Mouse (Mus musculus): ENCODE results near the gene Kif19a. TPM values are rescaled to one million over a fixed set of nuclear protein-coding genes. Genes with fewer than 3 reads are reported as not detected.
A peak's percentile ranks its signal among the peaks of the same experiment; 100 is the strongest.

Gene Kif19a
- polyA plus RNA-seq (2014; fragmentation: Nextera tagmentation; extraction: Ambion mirVana) = 0.99 and 1.4 TPM in 2 replicates

GRCm38 (mm10) chr11:114764820-114765818 is at the start of gene Kif19a:
Gene Kif19a, plus strand, starts transcription at chr11:114765388.
- Histone ChIP-seq H3K27ac (no peak within 1 kb of the TSS), H3K9ac (peak within 1 kb of the TSS; percentile 49), H3K9me3 (ENCODE audit: control insufficient read depth, low read length) (no peaks in the 10 kb centered on the region), H3K27me3 (ENCODE audit: control insufficient read depth, insufficient read depth, low read length) (peaks cover 16% of the 10 kb centered on the region; the same call in 1 of the 2 replicates), H3K4me1 (replicated peaks; ENCODE audit: control insufficient read depth, insufficient read depth, low read length) (0 out of 2 replicates have a peak, but pooled peaks cover 3% of the 10 kb centered on the region), H3K4me3 (replicated peaks; ENCODE audit: low read length) (peak within 1 kb of the TSS; percentile 34), H3K4me2 (replicated peaks) (peak within 1 kb of the TSS; percentile 58), H3K36me3 (replicated peaks; ENCODE audit: control insufficient read depth, insufficient read depth) (no peaks in the 10 kb centered on the region)
- DNase-seq (ENCODE audit: low spot score) (peak; percentile 57), ATAC-seq (ENCODE audit: low FRiP score) (0 out of 2 replicates have a peak, but pooled peaks have one; percentile 51)
- WGBS = 4% methylated on average over 48 of the region's 51 CpGs

DNA sequence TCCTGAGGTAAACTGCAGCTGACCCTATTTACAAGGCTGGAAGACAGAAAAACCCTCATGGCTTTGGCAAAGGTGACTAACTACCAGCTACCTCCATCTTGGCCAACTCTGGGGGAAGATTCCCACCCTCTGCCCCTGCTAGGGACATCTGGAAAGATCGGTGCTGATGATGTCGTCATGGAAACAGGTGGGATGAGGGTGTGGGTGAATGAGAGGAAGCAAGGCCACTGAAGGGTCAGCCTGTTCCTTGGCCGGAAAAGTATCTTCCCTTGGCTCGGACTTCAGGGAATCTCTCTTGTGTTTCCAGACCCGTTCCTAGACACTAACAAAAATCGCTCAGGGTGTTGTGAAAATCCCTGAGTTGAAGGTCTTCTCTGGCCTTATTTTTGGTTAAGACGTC is 49.7 kb upstream of the Kif19a start:
- Histone ChIP-seq H3K4me3 (replicated peaks; ENCODE audit: low read length) (no peak overlapping the region), H3K9ac (no peak overlapping the region), H3K4me2 (replicated peaks) (no peak overlapping the region), H3K36me3 (replicated peaks; ENCODE audit: control insufficient read depth, insufficient read depth) (no peaks in the 10 kb centered on the region), H3K9me3 (ENCODE audit: control insufficient read depth, low read length) (no peaks in the 10 kb centered on the region), H3K4me1 (replicated peaks; ENCODE audit: control insufficient read depth, insufficient read depth, low read length) (no peaks in the 10 kb centered on the region), H3K27ac (no peak overlapping the region), H3K27me3 (ENCODE audit: control insufficient read depth, insufficient read depth, low read length) (no peaks in the 10 kb centered on the region)
- DNase-seq (ENCODE audit: low spot score) = no peak
- no peak for ATAC-seq (ENCODE audit: low FRiP score)
- WGBS = 70% methylated on average over 7 of the region's 7 CpGs

DNA sequence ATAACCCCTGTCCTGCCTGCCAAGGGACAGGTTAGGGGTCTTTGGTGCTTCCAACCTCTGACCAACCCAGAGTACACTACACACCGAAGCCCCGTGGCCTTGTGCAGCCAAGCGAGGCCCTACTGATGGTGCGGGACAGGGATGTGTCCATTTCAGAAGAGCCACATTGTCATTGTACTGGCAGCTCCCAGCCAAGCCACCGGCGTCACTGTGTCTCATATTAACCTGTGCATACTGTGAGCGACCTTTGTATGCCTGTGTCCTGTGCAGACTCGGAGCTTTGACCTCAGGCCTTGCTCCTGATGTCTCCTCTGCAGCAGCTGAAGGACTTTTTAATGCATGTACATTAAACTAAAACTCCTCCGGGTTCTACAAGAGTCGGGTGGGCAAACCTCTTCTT is 44.7 kb upstream of the Kif19a start:
- no peak for DNase-seq (ENCODE audit: low spot score)
- no peak for ATAC-seq (ENCODE audit: low FRiP score)
- Histone ChIP-seq H3K4me3 (replicated peaks; ENCODE audit: low read length) (no peak overlapping the region), H3K9me3 (ENCODE audit: control insufficient read depth, low read length) (no peaks in the 10 kb centered on the region), H3K36me3 (replicated peaks; ENCODE audit: control insufficient read depth, insufficient read depth) (no peaks in the 10 kb centered on the region), H3K9ac (no peak overlapping the region), H3K4me2 (replicated peaks) (no peak overlapping the region), H3K4me1 (replicated peaks; ENCODE audit: control insufficient read depth, insufficient read depth, low read length) (no peaks in the 10 kb centered on the region), H3K27ac (no peak overlapping the region), H3K27me3 (ENCODE audit: control insufficient read depth, insufficient read depth, low read length) (no peaks in the 10 kb centered on the region)
- WGBS = 90% methylated on average over 10 of the region's 10 CpGs

- Histone ChIP-seq H3K4me3 (replicated peaks; ENCODE audit: low read length) (no peak overlapping the region), H3K27ac (no peak overlapping the region), H3K9me3 (ENCODE audit: control insufficient read depth, low read length) (0 out of 2 replicates have a peak, but pooled peaks cover 3% of the 10 kb centered on the region), H3K9ac (no peak overlapping the region), H3K36me3 (replicated peaks; ENCODE audit: control insufficient read depth, insufficient read depth) (no peaks in the 10 kb centered on the region), H3K4me2 (replicated peaks) (no peak overlapping the region), H3K4me1 (replicated peaks; ENCODE audit: control insufficient read depth, insufficient read depth, low read length) (peaks cover 3% of the 10 kb centered on the region; the same call in 1 of the 2 replicates), H3K27me3 (ENCODE audit: control insufficient read depth, insufficient read depth, low read length) (no peaks in the 10 kb centered on the region)
- DNase-seq (ENCODE audit: low spot score) (no peak), ATAC-seq (ENCODE audit: low FRiP score) (no peak)
- 89% methylated on average over 8 of the region's 8 CpGs for WGBS
These were observed 42.8 kb upstream of the Kif19a start for GRCm38 (mm10) chr11:114722438-114722837.

- H3K4me2 ChIP-seq (replicated peaks) = no peak overlapping the region
- H3K27ac ChIP-seq = no peak overlapping the region
- 69% methylated on average over 13 of the region's 13 CpGs for WGBS
- peaks cover 8% of the 10 kb centered on the region; the same call in 1 of the 2 replicates for H3K4me1 ChIP-seq (replicated peaks; ENCODE audit: control insufficient read depth, insufficient read depth, low read length)
- H3K36me3 ChIP-seq (replicated peaks; ENCODE audit: control insufficient read depth, insufficient read depth) = no peaks in the 10 kb centered on the region
- no peaks in the 10 kb centered on the region for H3K27me3 ChIP-seq (ENCODE audit: control insufficient read depth, insufficient read depth, low read length)
- ATAC-seq (ENCODE audit: low FRiP score) (no peak), DNase-seq (ENCODE audit: low spot score) (no peak)
- no peak overlapping the region for H3K9ac ChIP-seq
- no peak overlapping the region for H3K4me3 ChIP-seq (replicated peaks; ENCODE audit: low read length)
- H3K9me3 ChIP-seq (ENCODE audit: control insufficient read depth, low read length) = 0 out of 2 replicates have a peak, but pooled peaks cover 3% of the 10 kb centered on the region
These were observed 42.2 kb upstream of the Kif19a start for GRCm38 (mm10) chr11:114723030-114723429.

DNA sequence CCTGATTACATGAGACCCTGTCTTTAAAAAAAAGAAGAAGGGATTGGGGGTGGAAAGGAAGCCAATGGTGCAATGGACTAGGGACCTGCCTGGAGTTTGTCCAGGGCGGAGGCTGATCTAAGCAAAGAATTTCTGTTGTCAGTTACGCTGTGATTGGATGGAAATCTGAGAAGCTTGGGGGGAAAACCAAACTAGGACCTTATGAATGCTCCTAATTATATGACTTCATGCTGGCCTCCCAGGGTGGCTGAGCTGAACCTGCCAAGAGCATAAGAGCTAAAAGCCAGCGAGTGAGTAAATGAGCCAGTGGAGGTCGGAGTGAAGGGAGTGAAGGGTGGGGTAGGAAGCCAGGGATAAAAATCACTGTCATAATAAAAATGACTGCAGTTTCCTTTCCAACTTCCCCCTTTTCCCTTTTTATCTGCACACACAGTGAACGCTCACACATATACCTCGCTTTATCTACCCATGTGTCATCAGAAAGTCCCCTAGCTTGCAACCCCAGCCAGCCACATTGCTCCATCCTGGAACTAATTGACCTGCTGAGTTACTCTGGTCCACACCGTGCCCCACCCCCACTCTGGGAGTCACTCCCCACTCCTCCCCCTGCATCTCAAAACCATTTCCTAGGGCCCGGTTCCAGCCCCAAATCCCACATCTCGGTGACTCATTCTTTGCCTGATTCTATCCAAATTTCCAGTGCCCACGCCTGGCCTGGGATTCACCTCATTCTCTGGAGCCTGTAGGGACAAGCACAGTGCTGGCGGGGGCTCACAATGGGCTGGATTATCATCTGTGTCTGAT is 40.2 kb upstream of the Kif19a start:
- Histone ChIP-seq H3K9ac (no peak overlapping the region), H3K4me1 (replicated peaks; ENCODE audit: control insufficient read depth, insufficient read depth, low read length) (peaks cover 12% of the 10 kb centered on the region), H3K27ac (no peak overlapping the region), H3K4me3 (replicated peaks; ENCODE audit: low read length) (no peak overlapping the region), H3K9me3 (ENCODE audit: control insufficient read depth, low read length) (0 out of 2 replicates have a peak, but pooled peaks cover 3% of the 10 kb centered on the region), H3K36me3 (replicated peaks; ENCODE audit: control insufficient read depth, insufficient read depth) (no peaks in the 10 kb centered on the region), H3K27me3 (ENCODE audit: control insufficient read depth, insufficient read depth, low read length) (no peaks in the 10 kb centered on the region), H3K4me2 (replicated peaks) (no peak overlapping the region)
- WGBS = 65% methylated on average over 11 of the region's 11 CpGs
- DNase-seq (ENCODE audit: low spot score) (no peak), ATAC-seq (ENCODE audit: low FRiP score) (no peak)

DNA sequence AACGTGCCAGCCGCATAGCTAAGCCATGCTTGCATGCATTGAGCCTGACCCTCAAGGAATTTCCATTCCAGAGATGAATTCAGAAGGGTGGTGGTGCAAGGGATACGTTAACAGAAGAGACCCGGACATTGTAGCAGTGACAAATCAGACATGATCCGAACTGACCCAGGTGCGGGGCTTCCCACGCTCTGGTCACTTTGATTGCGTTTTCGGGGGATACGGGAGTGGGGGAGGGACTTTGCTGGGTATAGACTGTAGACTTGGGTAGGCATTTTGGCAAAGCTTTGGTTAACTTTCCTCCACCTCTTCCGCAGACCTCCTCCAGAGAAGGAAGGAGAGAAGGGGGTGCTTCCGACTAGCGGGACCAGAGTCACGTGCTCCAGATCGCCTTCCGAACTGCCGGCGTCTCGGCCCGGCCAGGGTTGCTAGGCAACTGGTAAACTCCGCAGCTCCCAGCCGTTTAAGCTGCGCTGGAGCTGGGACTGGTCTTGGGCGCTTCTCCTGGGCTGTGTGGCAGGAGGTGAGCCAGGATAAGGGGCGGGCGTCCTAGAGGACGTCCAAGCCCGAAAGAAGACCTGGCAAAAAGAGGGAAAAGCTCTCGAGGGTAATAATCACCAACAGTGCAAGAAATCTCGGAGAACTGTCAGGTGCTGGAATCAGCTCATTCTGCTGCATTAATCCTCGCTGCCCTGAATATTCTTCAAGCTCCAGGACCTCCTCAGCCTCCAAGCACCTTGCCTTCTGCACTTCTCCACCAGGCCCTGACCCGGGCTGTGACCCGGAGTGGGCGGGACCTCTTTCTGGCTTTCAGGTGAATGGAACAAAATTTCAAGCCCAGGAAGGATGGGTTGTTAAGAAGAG is 38.0 kb upstream of the Kif19a start, which contains the start of gene Dnaic2:
Gene Dnaic2 (plus strand): TSS at position 444 of the 861 bp plus-strand sequence.
- ATAC-seq (ENCODE audit: low FRiP score) (peak; percentile 88), DNase-seq (ENCODE audit: low spot score) (peak; percentile 72)
- WGBS = 8% methylated on average over 34 of the region's 34 CpGs
- peak within 1 kb of the TSS; percentile 29 for H3K4me3 ChIP-seq (replicated peaks; ENCODE audit: low read length)
- peaks cover 12% of the 10 kb centered on the region for H3K4me1 ChIP-seq (replicated peaks; ENCODE audit: control insufficient read depth, insufficient read depth, low read length)
- no peaks in the 10 kb centered on the region for H3K36me3 ChIP-seq (replicated peaks; ENCODE audit: control insufficient read depth, insufficient read depth)
- H3K4me2 ChIP-seq (replicated peaks) = peak within 1 kb of the TSS; percentile 67
- no peaks in the 10 kb centered on the region for H3K27me3 ChIP-seq (ENCODE audit: control insufficient read depth, insufficient read depth, low read length)
- H3K9ac ChIP-seq = peak within 1 kb of the TSS; percentile 48
- peak within 1 kb of the TSS; percentile 7; the same call in 1 of the 2 replicates for H3K27ac ChIP-seq
- 0 out of 2 replicates have a peak, but pooled peaks cover 3% of the 10 kb centered on the region for H3K9me3 ChIP-seq (ENCODE audit: control insufficient read depth, low read length)

GRCm38 (mm10) chr11:114727826-114728186 is 37.4 kb upstream of the Kif19a start:
- Histone ChIP-seq H3K27ac (peak overlapping the region; percentile 7; the same call in 1 of the 2 replicates), H3K36me3 (replicated peaks; ENCODE audit: control insufficient read depth, insufficient read depth) (no peaks in the 10 kb centered on the region), H3K4me1 (replicated peaks; ENCODE audit: control insufficient read depth, insufficient read depth, low read length) (peaks cover 12% of the 10 kb centered on the region), H3K4me2 (replicated peaks) (peak overlapping the region; percentile 67), H3K4me3 (replicated peaks; ENCODE audit: low read length) (peak overlapping the region; percentile 29; the same call in 1 of the 2 replicates), H3K27me3 (ENCODE audit: control insufficient read depth, insufficient read depth, low read length) (no peaks in the 10 kb centered on the region), H3K9ac (peak overlapping the region; percentile 48), H3K9me3 (ENCODE audit: control insufficient read depth, low read length) (0 out of 2 replicates have a peak, but pooled peaks cover 3% of the 10 kb centered on the region)
- DNase-seq (ENCODE audit: low spot score) (no peak), ATAC-seq (ENCODE audit: low FRiP score) (no peak)
- WGBS = 28% methylated on average over 5 of the region's 5 CpGs

Measured in hindbrain, embryonic 14.5 days (tissue).